Mouse (Mus musculus): Measurements from ENCODE around the gene Mdc1. TPM values are rescaled to one million over a fixed set of nuclear protein-coding genes. Genes with fewer than 3 reads are reported as not detected.

The Mdc1 gene
- total RNA-seq, 2 experiments from 2014 or later: 12.9 to 13.5 TPM

Small RNA genes within 50 kb of the gene (microRNA-seq; reads per million reads assigned to microRNA genes)
- gene Gm28033: 0.48 to 0.54 reads per million in 2 experiments

Other genes starting within 250 kb of the Mdc1 start
- gene Sfta2, start 240.0 kb upstream of the Mdc1 start, total RNA-seq (2021): not detected
- gene Gm9573, start 214.9 kb upstream of the Mdc1 start, total RNA-seq (2021): not detected
- gene Mucl3, start 197.8 kb upstream of the Mdc1 start, total RNA-seq (2021): not detected
- 10 to 100 TPM; 29.6 to 30.7 TPM for gene Vars2, start 173.9 kb upstream of the Mdc1 start, total RNA-seq (2021)
- gene Gtf2h4, start 167.8 kb upstream of the Mdc1 start, total RNA-seq (2021): 10 to 100 TPM; 16.8 to 23.2 TPM
- 10 to 100 TPM; 40.1 to 44.1 TPM for gene Ddr1, start 136.9 kb upstream of the Mdc1 start, total RNA-seq (2021)
- gene Ier3, start 19.8 kb upstream of the Mdc1 start, total RNA-seq (2021): 10 to 100 TPM; 23.9 to 27.8 TPM
- gene Flot1, start 18.3 kb upstream of the Mdc1 start, total RNA-seq (2021): 100 to 1,000 TPM; 108 to 111 TPM
- 100 to 1,000 TPM; 134 to 183 TPM for gene Tubb5, start 3.2 kb upstream of the Mdc1 start, total RNA-seq (2021)
- gene Nrm, start 19.8 kb downstream of the Mdc1 start, total RNA-seq (2021): 1 to 10 TPM; 3.8 to 6.0 TPM
- gene Ppp1r18, start 24.1 kb downstream of the Mdc1 start, total RNA-seq (2021): 10 to 100 TPM; 21.1 to 25.0 TPM
- gene Dhx16, start 38.3 kb downstream of the Mdc1 start, total RNA-seq (2021): 10 to 100 TPM; 20.6 to 24.9 TPM
- gene 2310061I04Rik, start 55.9 kb downstream of the Mdc1 start, total RNA-seq (2021): 10 to 100 TPM; 83.9 to 89.3 TPM
- 1 to 10 TPM; 7.7 to 9.5 TPM for gene Atat1, start 68.6 kb downstream of the Mdc1 start, total RNA-seq (2021)
- 10 to 100 TPM; 47.9 to 49.0 TPM for gene Mrps18b, start 74.9 kb downstream of the Mdc1 start, total RNA-seq (2021)
- gene Ppp1r10, start 74.9 kb downstream of the Mdc1 start, total RNA-seq (2021): 10 to 100 TPM; 43.4 to 49.0 TPM
- gene Abcf1, start 128.2 kb downstream of the Mdc1 start, total RNA-seq (2021): 10 to 100 TPM; 65.2 TPM
- gene Gnl1, start 138.3 kb downstream of the Mdc1 start, total RNA-seq (2021): 10 to 100 TPM; 23.0 to 26.1 TPM
- gene Prr3, start 138.7 kb downstream of the Mdc1 start, total RNA-seq (2021): 1 to 10 TPM; 4.6 to 4.7 TPM
- 1 to 10 TPM; 4.7 to 6.0 TPM for gene H2-T24, start 179.0 kb downstream of the Mdc1 start, total RNA-seq (2021)
- gene H2-T23, start 191.3 kb downstream of the Mdc1 start, total RNA-seq (2021): 10 to 100 TPM; 23.2 to 24.0 TPM
- gene H2-T22, start 201.2 kb downstream of the Mdc1 start, total RNA-seq (2021): 10 to 100 TPM in 1 of 2 experiments, 1 to 10 TPM in 1; 10.0 to 12.4 TPM
- not detected for gene Gm6034, start 201.4 kb downstream of the Mdc1 start, total RNA-seq (2021)
- gene Gm11127, start 216.9 kb downstream of the Mdc1 start, total RNA-seq (2021): 1 to 10 TPM; 1.5 to 2.3 TPM